Mouse (Mus musculus): Measurements from ENCODE around the gene Zbtb42. TPM values are rescaled to one million over a fixed set of nuclear protein-coding genes. Genes with fewer than 3 reads are reported as not detected.

Gene Zbtb42
- polyA plus RNA-seq, 1 experiment from 2014 or later = 11.3 TPM

DNA sequence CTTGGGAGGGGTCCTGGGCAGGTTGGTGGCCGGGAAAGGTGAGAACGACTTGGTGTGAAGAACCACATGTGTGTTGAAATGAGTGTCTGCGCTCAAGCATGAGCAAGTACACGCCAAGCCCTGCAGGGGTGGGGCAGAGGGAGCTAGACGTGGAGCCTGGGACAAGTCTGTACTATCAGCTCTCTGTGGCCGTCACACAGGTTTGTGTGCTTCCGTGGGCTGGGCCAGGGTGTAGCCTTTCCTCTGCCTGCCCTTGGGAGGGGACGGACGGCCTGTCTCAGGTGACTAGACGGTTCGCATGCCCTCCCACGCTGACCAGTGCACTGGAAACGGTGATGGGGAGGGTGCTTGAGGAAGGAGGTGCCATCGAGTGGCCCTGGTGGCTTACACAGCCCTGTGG is 52.2 kb downstream of the Zbtb42 start:
- 73% methylated on average over 14 of the region's 14 CpGs for WGBS
- Histone ChIP-seq H3K27me3 (ENCODE audit: control insufficient read depth, insufficient read depth, low read depth, low read length) (no peaks in the 10 kb centered on the region), H3K4me3 (ENCODE audit: low read length) (no peak overlapping the region), H3K4me1 (replicated peaks; ENCODE audit: control insufficient read depth, insufficient read depth, low read length) (no peaks in the 10 kb centered on the region), H3K36me3 (ENCODE audit: control insufficient read depth, insufficient read depth, low read length) (peaks cover 9% of the 10 kb centered on the region; the same call in 1 of the 2 replicates), H3K27ac (ENCODE audit: low read length) (no peak overlapping the region), H3K9ac (ENCODE audit: low read length) (no peak overlapping the region), H3K4me2 (ENCODE audit: low read depth, low read length) (no peak overlapping the region), H3K9me3 (ENCODE audit: control insufficient read depth, low read length) (no peaks in the 10 kb centered on the region)
- ATAC-seq (ENCODE audit: low read depth) = no peak

Small RNA genes within 50 kb of the gene (microRNA-seq; reads per million reads assigned to microRNA genes)
- gene Mir6939 = 0.59 reads per million

Other genes starting within 250 kb of the Zbtb42 start
- 0.10 TPM in 2 replicates for gene A530016L24Rik, start 189.4 kb upstream of the Zbtb42 start, polyA plus RNA-seq (2015; fragmentation: Nextera tagmentation; extraction: Ambion mirVana)
- gene Tmem179, start 162.1 kb upstream of the Zbtb42 start, polyA plus RNA-seq (2015; fragmentation: Nextera tagmentation; extraction: Ambion mirVana) = 0.41 and 0.43 TPM in 2 replicates
- 3.5 and 3.7 TPM in 2 replicates for gene Inf2, start 90.0 kb upstream of the Zbtb42 start, polyA plus RNA-seq (2015; fragmentation: Nextera tagmentation; extraction: Ambion mirVana)
- gene Adssl1, start 58.8 kb upstream of the Zbtb42 start, polyA plus RNA-seq (2015; fragmentation: Nextera tagmentation; extraction: Ambion mirVana) = 9.4 and 10.3 TPM in 2 replicates
- 181 and 206 TPM in 2 replicates for gene Siva1, start 34.1 kb upstream of the Zbtb42 start, polyA plus RNA-seq (2015; fragmentation: Nextera tagmentation; extraction: Ambion mirVana)
- gene Akt1, start 3.9 kb upstream of the Zbtb42 start, polyA plus RNA-seq (2015; fragmentation: Nextera tagmentation; extraction: Ambion mirVana) = 42.4 and 43.5 TPM in 2 replicates
- gene Cep170b, start 41.6 kb downstream of the Zbtb42 start, polyA plus RNA-seq (2015; fragmentation: Nextera tagmentation; extraction: Ambion mirVana) = 13.5 and 15.8 TPM in 2 replicates
- gene Pld4, start 81.8 kb downstream of the Zbtb42 start, polyA plus RNA-seq (2015; fragmentation: Nextera tagmentation; extraction: Ambion mirVana) = 15.0 and 20.3 TPM in 2 replicates
- gene Ahnak2, start 123.8 kb downstream of the Zbtb42 start, polyA plus RNA-seq (2015; fragmentation: Nextera tagmentation; extraction: Ambion mirVana) = 0.84 and 1.4 TPM in 2 replicates
- gene Clba1, start 130.1 kb downstream of the Zbtb42 start, polyA plus RNA-seq (2015; fragmentation: Nextera tagmentation; extraction: Ambion mirVana) = 9.2 and 9.5 TPM in 2 replicates
- 105 and 108 TPM in 2 replicates for gene Cdca4, start 150.6 kb downstream of the Zbtb42 start, polyA plus RNA-seq (2015; fragmentation: Nextera tagmentation; extraction: Ambion mirVana)
- 0.15 and 0.73 TPM in 2 replicates for gene Gpr132, start 189.4 kb downstream of the Zbtb42 start, polyA plus RNA-seq (2015; fragmentation: Nextera tagmentation; extraction: Ambion mirVana)

All from lung, embryonic 16.5 days (tissue).